Mouse (Mus musculus) G1E (cell line): ENCODE results near the gene Abr.

ENCODE experiments used
- CTCF ChIP-seq: IDR thresholded peaks from 2 replicates; pipeline ENCODE4 v1.5.1; 2012; ENCODE audit warnings: low read depth, low read length, inconsistent platforms, mixed read lengths
- GATA1 ChIP-seq: IDR thresholded peaks from 2 replicates; pipeline ENCODE4 v1.6.1; 2012; ENCODE audit warnings: borderline replicate concordance, low read length, inconsistent platforms, mixed read lengths
- TAL1 ChIP-seq: conservative IDR thresholded peaks from 2 replicates; pipeline ENCODE4 v1.6.1; 2012; ENCODE audit warnings: low read depth, low read length, inconsistent platforms, mixed read lengths

GRCm38 (mm10) chr11:76484033-76484432 is 138.1 kb downstream of the Abr start:
- TF ChIP-seq CTCF (no peak), GATA1 (no peak), TAL1 (no peak)
